Mouse (Mus musculus) left cerebral cortex, adult 9 months (tissue): ENCODE data around the gene Olfr1120.
"Not testable (repeated sequence)": the region's sequence is repeated elsewhere in the genome, so short reads cannot be mapped to it uniquely, and the experiment has no call there.

Experiments used
- DNase-seq, 2 experiments: peaks; one replicate each; pipeline ENCODE4 v3.0.0; 2022; ENCODE audit warnings: low spot score in 2 of 2

Gene Olfr1120

GRCm38 (mm10) chr2:87354515-87354914 is at the start of gene Olfr1120:
TSS of gene Olfr1120 (plus strand) at chr2:87354815.
- no peak for DNase-seq

DNA sequence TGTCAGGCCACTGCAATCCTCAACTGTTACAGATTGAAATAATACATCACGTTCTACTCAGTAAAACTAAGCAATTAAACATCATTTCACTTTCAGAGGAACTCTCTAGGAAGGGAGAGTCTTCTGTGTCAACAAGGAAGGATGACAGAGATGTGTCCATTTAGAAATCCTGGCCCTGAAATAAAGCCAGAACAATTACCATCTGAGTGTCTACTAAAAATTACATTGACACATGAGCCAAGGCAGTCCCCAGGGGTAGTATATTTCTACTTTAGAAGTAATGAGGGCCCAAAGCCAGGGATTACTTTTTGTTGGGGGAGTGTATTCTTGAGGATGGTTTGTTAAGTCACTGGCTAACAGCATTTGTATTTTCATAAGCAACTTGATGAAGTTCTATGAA is 47.3 kb upstream of the Olfr1120 start, which contains the start of gene Olfr1118:
Olfr1118 (plus strand) TSS at position 301 of the 400 bp plus-strand sequence.
- DNase-seq = no peak

GRCm38 (mm10) chr2:87360121-87360520 is 5.5 kb downstream of the Olfr1120 start:
- not testable (repeated sequence) for DNase-seq

GRCm38 (mm10) chr2:87369595-87369994 is 15.0 kb downstream of the Olfr1120 start, which contains the start of gene Olfr1121:
TSS of gene Olfr1121 (plus strand) at chr2:87369895.
- DNase-seq = no peak

- DNase-seq = no peak
These were observed 17.1 kb downstream of the Olfr1120 start for GRCm38 (mm10) chr2:87371726-87372125.

DNA sequence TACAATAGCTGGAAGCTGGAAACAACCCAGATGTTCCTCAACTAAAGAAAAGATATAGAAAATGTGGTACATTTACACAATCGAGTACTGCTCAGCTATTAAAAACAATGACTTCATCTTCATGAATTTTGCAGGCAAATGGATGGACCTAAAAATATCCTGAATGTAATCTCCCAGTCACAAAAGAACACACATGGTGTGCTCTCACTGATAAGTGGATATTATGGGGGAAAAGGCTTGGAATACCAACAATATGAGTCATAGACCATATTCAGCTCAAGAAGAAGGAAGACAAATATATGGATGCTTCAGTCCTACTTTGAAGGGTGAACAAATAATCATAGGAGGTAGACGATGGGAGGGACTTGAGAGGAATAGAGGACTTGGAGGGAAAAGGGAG is 29.3 kb downstream of the Olfr1120 start:
- DNase-seq = no peak

DNA sequence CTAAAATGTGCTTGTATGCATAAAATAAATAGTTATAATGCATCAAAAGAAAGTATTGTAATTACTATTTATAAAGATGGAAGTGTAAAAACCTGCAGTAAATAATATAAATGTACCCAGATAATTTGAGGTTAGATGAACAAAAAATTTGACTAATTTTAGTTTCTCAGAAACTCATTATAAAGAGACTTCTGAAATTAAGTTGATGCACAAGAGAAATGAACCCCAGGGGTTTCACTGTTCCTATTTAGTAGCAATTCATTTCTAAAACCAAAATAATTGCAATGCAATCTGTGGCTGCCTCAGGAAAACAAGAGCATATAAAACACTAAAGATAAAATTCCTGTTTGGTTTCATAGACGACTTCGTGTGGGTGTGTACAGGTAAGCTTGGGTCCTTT is 30.9 kb downstream of the Olfr1120 start, which contains the start of gene Olfr1122:
Olfr1122 (plus strand) TSS at position 301 of the 400 bp plus-strand sequence.
- DNase-seq = no peak

- DNase-seq = peak in 1 of 2 experiments; percentile 15
These were observed 39.0 kb downstream of the Olfr1120 start for GRCm38 (mm10) chr2:87393605-87394004.

GRCm38 (mm10) chr2:87394686-87395085 is 40.1 kb downstream of the Olfr1120 start:
- DNase-seq = peak in 1 of 2 experiments; percentile 6
